Mouse (Mus musculus): Measurements from ENCODE around the gene Dync1i1. TPM values are rescaled to one million over a fixed set of nuclear protein-coding genes. Genes with fewer than 3 reads are reported as not detected.

Gene Dync1i1
- polyA plus RNA-seq, 1 experiment: not detected

- H3K4me1 ChIP-seq (ENCODE audit: control insufficient read depth): no peaks in the 10 kb centered on the region
- TF ChIP-seq TAL1 (IDR thresholded peaks at IDR 0.05; ENCODE audit: low read length) (no peak), GATA1 (IDR thresholded peaks at IDR 0.05; ENCODE audit: low read length) (no peak)
- H3K9me3 ChIP-seq (ENCODE audit: control insufficient read depth, low read length): no peaks in the 10 kb centered on the region
- no peak overlapping the region for H3K4me3 ChIP-seq (replicated peaks)
- no peaks in the 10 kb centered on the region for H3K36me3 ChIP-seq (ENCODE audit: control insufficient read depth)
- no peaks in the 10 kb centered on the region for H3K27me3 ChIP-seq (ENCODE audit: control insufficient read depth)
Observed at GRCm38 (mm10) chr6:5997535-5997934, 272.1 kb downstream of the Dync1i1 start.

GRCm38 (mm10) chr6:6002061-6002460 is 276.6 kb downstream of the Dync1i1 start:
- TF ChIP-seq GATA1 (IDR thresholded peaks at IDR 0.05; ENCODE audit: low read length) (no peak), TAL1 (IDR thresholded peaks at IDR 0.05; ENCODE audit: low read length) (no peak)
- H3K9me3 ChIP-seq (ENCODE audit: control insufficient read depth, low read length): no peaks in the 10 kb centered on the region
- peaks cover 14% of the 10 kb centered on the region for H3K27me3 ChIP-seq (ENCODE audit: control insufficient read depth)
- no peak overlapping the region for H3K4me3 ChIP-seq (replicated peaks)
- H3K4me1 ChIP-seq (ENCODE audit: control insufficient read depth): peaks cover 2% of the 10 kb centered on the region; the same call in 1 of the 2 replicates
- H3K36me3 ChIP-seq (ENCODE audit: control insufficient read depth): no peaks in the 10 kb centered on the region

- Histone ChIP-seq H3K4me3 (replicated peaks) (no peak overlapping the region), H3K9me3 (ENCODE audit: control insufficient read depth, low read length) (no peaks in the 10 kb centered on the region), H3K27me3 (ENCODE audit: control insufficient read depth) (peaks cover 14% of the 10 kb centered on the region), H3K4me1 (ENCODE audit: control insufficient read depth) (peaks cover 2% of the 10 kb centered on the region; the same call in 1 of the 2 replicates), H3K36me3 (ENCODE audit: control insufficient read depth) (no peaks in the 10 kb centered on the region)
- TF ChIP-seq GATA1 (IDR thresholded peaks at IDR 0.05; ENCODE audit: low read length) (no peak), TAL1 (IDR thresholded peaks at IDR 0.05; ENCODE audit: low read length) (no peak)
Observed at GRCm38 (mm10) chr6:6004756-6005485, 279.5 kb downstream of the Dync1i1 start.

- Histone ChIP-seq H3K4me3 (replicated peaks) (peak overlapping the region; percentile 50), H3K9me3 (ENCODE audit: control insufficient read depth, low read length) (no peaks in the 10 kb centered on the region), H3K27me3 (ENCODE audit: control insufficient read depth) (peaks cover 14% of the 10 kb centered on the region), H3K4me1 (ENCODE audit: control insufficient read depth) (peaks cover 2% of the 10 kb centered on the region; the same call in 1 of the 2 replicates), H3K36me3 (ENCODE audit: control insufficient read depth) (no peaks in the 10 kb centered on the region)
- no peak for TF ChIP-seq TAL1 (IDR thresholded peaks at IDR 0.05; ENCODE audit: low read length)
Observed at GRCm38 (mm10) chr6:6005762-6006431, 280.5 kb downstream of the Dync1i1 start.

- no peak for TF ChIP-seq GATA1 (IDR thresholded peaks at IDR 0.05; ENCODE audit: low read length)
- no peak for TF ChIP-seq TAL1 (IDR thresholded peaks at IDR 0.05; ENCODE audit: low read length)
Observed at GRCm38 (mm10) chr6:6011364-6011763, 285.9 kb downstream of the Dync1i1 start.

GRCm38 (mm10) chr6:6015616-6016015 is 290.2 kb downstream of the Dync1i1 start:
- Histone ChIP-seq H3K27me3 (ENCODE audit: control insufficient read depth) (no peaks in the 10 kb centered on the region), H3K4me1 (ENCODE audit: control insufficient read depth) (no peaks in the 10 kb centered on the region), H3K9me3 (ENCODE audit: control insufficient read depth, low read length) (no peaks in the 10 kb centered on the region), H3K4me3 (replicated peaks) (no peak overlapping the region), H3K36me3 (ENCODE audit: control insufficient read depth) (no peaks in the 10 kb centered on the region)
- TF ChIP-seq GATA1 (IDR thresholded peaks at IDR 0.05; ENCODE audit: low read length) (no peak), TAL1 (IDR thresholded peaks at IDR 0.05; ENCODE audit: low read length) (no peak)

More at GRCm38 (mm10) chr6:6011364-6011763, 285.9 kb downstream of the Dync1i1 start:
- Histone ChIP-seq H3K27me3 (ENCODE audit: control insufficient read depth) (peaks cover 3% of the 10 kb centered on the region), H3K4me3 (replicated peaks) (no peak overlapping the region), H3K9me3 (ENCODE audit: control insufficient read depth, low read length) (no peaks in the 10 kb centered on the region), H3K36me3 (ENCODE audit: control insufficient read depth) (no peaks in the 10 kb centered on the region), H3K4me1 (ENCODE audit: control insufficient read depth) (no peaks in the 10 kb centered on the region)

GRCm38 (mm10) chr6:6016931-6017330 is 291.5 kb downstream of the Dync1i1 start:
- Histone ChIP-seq H3K27me3 (ENCODE audit: control insufficient read depth) (no peaks in the 10 kb centered on the region), H3K9me3 (ENCODE audit: control insufficient read depth, low read length) (no peaks in the 10 kb centered on the region), H3K4me1 (ENCODE audit: control insufficient read depth) (no peaks in the 10 kb centered on the region), H3K4me3 (replicated peaks) (no peak overlapping the region), H3K36me3 (ENCODE audit: control insufficient read depth) (no peaks in the 10 kb centered on the region)
- TF ChIP-seq GATA1 (IDR thresholded peaks at IDR 0.05; ENCODE audit: low read length) (no peak), TAL1 (IDR thresholded peaks at IDR 0.05; ENCODE audit: low read length) (no peak)

- H3K27me3 ChIP-seq (ENCODE audit: control insufficient read depth): no peaks in the 10 kb centered on the region
- H3K36me3 ChIP-seq (ENCODE audit: control insufficient read depth): no peaks in the 10 kb centered on the region
- no peaks in the 10 kb centered on the region for H3K9me3 ChIP-seq (ENCODE audit: control insufficient read depth, low read length)
- no peaks in the 10 kb centered on the region for H3K4me1 ChIP-seq (ENCODE audit: control insufficient read depth)
- TF ChIP-seq GATA1 (IDR thresholded peaks at IDR 0.05; ENCODE audit: low read length) (no peak), TAL1 (IDR thresholded peaks at IDR 0.05; ENCODE audit: low read length) (no peak)
- H3K4me3 ChIP-seq (replicated peaks): no peak overlapping the region
Observed at GRCm38 (mm10) chr6:6023976-6024375, 298.5 kb downstream of the Dync1i1 start.

GRCm38 (mm10) chr6:6027664-6028063 is 302.2 kb downstream of the Dync1i1 start:
- Histone ChIP-seq H3K36me3 (ENCODE audit: control insufficient read depth) (no peaks in the 10 kb centered on the region), H3K9me3 (ENCODE audit: control insufficient read depth, low read length) (no peaks in the 10 kb centered on the region), H3K4me1 (ENCODE audit: control insufficient read depth) (no peaks in the 10 kb centered on the region), H3K27me3 (ENCODE audit: control insufficient read depth) (no peaks in the 10 kb centered on the region), H3K4me3 (replicated peaks) (no peak overlapping the region)
- TF ChIP-seq GATA1 (IDR thresholded peaks at IDR 0.05; ENCODE audit: low read length) (no peak), TAL1 (IDR thresholded peaks at IDR 0.05; ENCODE audit: low read length) (no peak)
